Mouse (Mus musculus) liver, embryonic 16.5 days (tissue): ENCODE data around the gene Pik3ip1. TPM values are rescaled to one million over a fixed set of nuclear protein-coding genes. Genes with fewer than 3 reads are reported as not detected.
A peak's percentile ranks its signal among the peaks of the same experiment; 100 is the strongest.

Source experiments
- ATAC-seq: fragments of 200-750 bp; cut with Nextera tagmentation; 2 replicates; pipeline ENCODE4 v1.8.0; 2017; ENCODE audit warnings: low read depth, mild to moderate bottlenecking, moderate number of reproducible peaks, moderate library complexity
- H3K27ac ChIP-seq: fragments of 300-500 bp; sonication (generic); 2 replicates; pipeline ENCODE4 v1.5.1; 2014; ENCODE audit warnings: mild to moderate bottlenecking, low read length
- H3K27me3 ChIP-seq: fragments of 300-500 bp; sonication (generic); 2 replicates; pipeline ENCODE4 v1.6.1; 2014; ENCODE audit warnings: low read depth, low read length, mixed read lengths; ENCODE audit not compliant: control insufficient read depth, insufficient read depth
- H3K36me3 ChIP-seq: fragments of 300-500 bp; sonication (generic); 2 replicates; pipeline ENCODE4 v1.6.1; 2014; ENCODE audit warnings: mild to moderate bottlenecking; ENCODE audit not compliant: control insufficient read depth, insufficient read depth
- H3K4me1 ChIP-seq: fragments of 300-500 bp; sonication (generic); 2 replicates; pipeline ENCODE4 v1.6.1; 2014; ENCODE audit warnings: low read depth, low read length, mixed read lengths; ENCODE audit not compliant: control insufficient read depth
- H3K4me2 ChIP-seq: fragments of 300-500 bp; sonication (generic); 2 replicates; pipeline ENCODE4 v1.6.1; 2014; ENCODE audit warnings: low read depth, low read length, mixed read lengths
- H3K4me3 ChIP-seq: fragments of 300-500 bp; sonication (generic); 2 replicates; pipeline ENCODE4 v1.5.1; 2014; ENCODE audit warnings: low read depth, mild to moderate bottlenecking, low read length
- H3K9ac ChIP-seq: fragments of 300-500 bp; sonication (generic); 2 replicates; pipeline ENCODE4 v1.6.1; 2014; ENCODE audit warnings: low read depth, low read length
- H3K9me3 ChIP-seq: fragments of 300-500 bp; sonication (generic); replicated peaks from 2 replicates; pipeline ENCODE4 v1.6.1; 2016; ENCODE audit warnings: low read length; ENCODE audit not compliant: control insufficient read depth
- WGBS: fragments of 180-500 bp; shearing (Covaris S2); extraction: QIAGEN DNeasy Blood & Tissue Kit; methylation state at CpG from one replicate; pipeline ENCODE4 v1.1.7; 2014; ENCODE audit not compliant: insufficient replicate concordance; 5-methylcytosine and 5-hydroxymethylcytosine counted together
- polyA plus RNA-seq: library from polyadenylated mRNA; unstranded; fragments of >200 nt; fragmentation: Nextera tagmentation; extraction: Ambion mirVana; gene quantifications from 2 replicates; pipeline ENCODE4 v1.2.1, GENCODE M21; 2015

Gene Pik3ip1
- polyA plus RNA-seq, 1 experiment from 2014 or later, result 1.4 TPM

DNA sequence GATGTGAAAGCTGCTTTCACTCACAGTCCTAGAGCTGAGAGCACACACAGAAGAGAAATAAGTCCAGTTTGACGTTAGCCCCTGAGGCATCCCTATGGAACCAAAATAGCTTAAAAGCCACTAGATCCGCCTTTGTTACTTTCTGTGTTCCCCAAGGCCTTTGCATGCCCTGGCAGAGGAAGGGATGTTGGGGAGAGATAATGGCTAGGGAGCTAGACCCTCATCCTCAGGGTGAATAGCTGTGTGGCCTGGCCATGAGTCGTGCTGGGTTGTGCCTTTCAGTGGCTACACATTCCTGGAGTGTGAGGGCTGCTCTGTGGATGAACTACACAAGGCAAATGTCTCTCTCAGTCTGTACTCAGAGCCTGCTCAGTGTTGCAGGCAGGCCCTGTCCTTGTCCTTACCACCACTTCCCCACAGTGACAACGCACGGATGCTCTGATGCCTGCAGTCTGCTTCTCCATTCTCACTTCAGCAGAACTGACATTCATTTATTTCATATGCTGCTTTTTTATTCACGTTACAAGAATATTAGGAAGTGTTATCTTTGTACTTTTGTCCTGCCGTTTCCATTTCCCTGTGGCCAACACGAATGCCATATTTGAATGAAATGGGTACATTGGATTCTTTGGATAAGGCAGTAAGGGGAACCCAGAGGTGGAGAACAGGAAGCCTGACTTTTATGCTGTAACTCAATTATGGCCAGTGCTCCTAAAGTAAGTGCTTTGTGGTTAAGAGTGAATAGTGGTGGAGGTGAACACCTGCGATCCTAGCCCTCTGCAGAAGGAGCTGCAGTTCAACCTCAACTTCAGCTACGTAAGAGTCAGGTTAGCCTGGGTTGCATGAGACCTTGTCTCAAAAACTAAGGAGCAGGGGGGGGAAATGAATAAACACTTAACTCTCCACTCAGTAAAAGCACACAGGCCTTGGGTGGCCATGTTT lies 32.1 kb upstream of the Pik3ip1 start:
- H3K27ac ChIP-seq, result no peak overlapping the region
- no peak for ATAC-seq
- H3K4me2 ChIP-seq, result no peak overlapping the region
- no peaks in the 10 kb centered on the region for H3K9me3 ChIP-seq
- H3K4me1 ChIP-seq, result peaks cover 19% of the 10 kb centered on the region
- 59% methylated on average over 10 of the region's 10 CpGs for WGBS
- H3K4me3 ChIP-seq, result no peak overlapping the region
- no peak overlapping the region for H3K9ac ChIP-seq
- peaks cover 35% of the 10 kb centered on the region for H3K36me3 ChIP-seq
- H3K27me3 ChIP-seq, result no peaks in the 10 kb centered on the region

DNA sequence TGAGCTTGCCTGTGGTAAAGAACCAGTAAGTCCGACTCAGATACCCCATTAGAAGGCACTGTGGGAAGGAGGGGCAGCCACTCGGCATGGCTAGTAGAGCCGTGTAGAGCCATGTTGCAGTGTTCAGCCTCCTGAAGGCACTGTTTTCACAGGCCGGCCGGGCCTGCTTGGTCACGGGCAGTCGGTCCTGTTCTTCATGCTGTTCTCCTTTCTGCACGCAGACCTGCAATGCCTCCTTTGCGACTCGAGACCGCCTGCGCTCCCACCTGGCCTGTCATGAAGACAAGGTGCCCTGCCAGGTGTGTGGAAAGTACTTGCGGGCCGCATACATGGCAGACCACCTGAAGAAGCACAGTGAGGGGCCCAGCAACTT lies 31.4 kb upstream of the Pik3ip1 start:
- Histone ChIP-seq H3K36me3 (peaks cover 35% of the 10 kb centered on the region), H3K4me3 (no peak overlapping the region), H3K9me3 (no peaks in the 10 kb centered on the region), H3K9ac (no peak overlapping the region), H3K27ac (no peak overlapping the region), H3K27me3 (no peaks in the 10 kb centered on the region), H3K4me1 (peaks cover 12% of the 10 kb centered on the region), H3K4me2 (no peak overlapping the region)
- 76% methylated on average over 14 of the region's 14 CpGs for WGBS
- ATAC-seq, result no peak

DNA sequence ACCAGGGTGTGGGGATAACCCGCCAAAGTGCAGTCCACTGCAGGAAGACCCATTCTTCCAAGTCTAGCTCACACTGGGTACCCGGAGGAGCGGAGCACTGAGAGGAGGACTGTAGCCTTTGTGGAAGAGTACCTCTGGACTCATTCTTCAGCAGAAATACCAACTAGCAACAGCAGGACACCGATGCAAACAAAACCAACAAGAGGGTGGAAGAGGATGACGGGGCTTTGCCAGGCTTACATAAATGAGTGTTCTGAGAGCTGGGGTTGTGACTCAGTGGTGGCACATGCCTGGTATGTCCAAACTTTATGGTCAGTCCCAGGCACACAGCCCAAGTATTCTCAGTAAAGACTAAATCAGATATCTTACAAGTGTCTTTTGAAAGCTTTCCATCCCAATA lies 29.1 kb upstream of the Pik3ip1 start:
- Histone ChIP-seq H3K9ac (no peak overlapping the region), H3K4me3 (no peak overlapping the region), H3K36me3 (peaks cover 32% of the 10 kb centered on the region), H3K27ac (no peak overlapping the region), H3K4me2 (no peak overlapping the region), H3K9me3 (no peaks in the 10 kb centered on the region), H3K27me3 (no peaks in the 10 kb centered on the region), H3K4me1 (no peaks in the 10 kb centered on the region; the same call in 1 of the 2 replicates)
- 73% methylated on average over 5 of the region's 5 CpGs for WGBS
- ATAC-seq, result no peak

DNA sequence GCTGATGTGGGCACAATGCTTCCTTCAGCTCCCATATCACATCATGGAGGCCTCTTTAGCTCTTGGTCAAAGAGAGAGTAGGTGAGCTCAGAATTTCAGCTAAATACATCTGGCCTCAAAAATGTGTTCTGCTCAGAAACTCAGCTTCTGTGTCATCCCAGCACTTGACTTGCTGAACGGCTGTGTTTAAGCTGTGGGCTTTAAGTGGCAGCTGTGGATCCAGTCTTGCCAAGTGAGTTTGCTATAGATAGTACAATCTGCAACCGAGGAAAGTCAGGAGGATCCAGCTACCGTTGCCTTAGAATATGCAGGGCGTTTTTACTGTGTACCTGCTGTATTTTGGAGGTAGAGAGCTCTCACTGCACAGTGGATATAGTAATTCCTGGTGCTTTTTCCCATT lies 27.8 kb upstream of the Pik3ip1 start:
- ATAC-seq, result no peak
- H3K27ac ChIP-seq, result no peak overlapping the region
- WGBS, result 77% methylated on average over 4 of the region's 4 CpGs
- H3K4me1 ChIP-seq, result no peaks in the 10 kb centered on the region; the same call in 1 of the 2 replicates
- no peak overlapping the region for H3K9ac ChIP-seq
- H3K9me3 ChIP-seq, result no peaks in the 10 kb centered on the region
- H3K4me3 ChIP-seq, result no peak overlapping the region
- H3K27me3 ChIP-seq, result no peaks in the 10 kb centered on the region
- peaks cover 38% of the 10 kb centered on the region for H3K36me3 ChIP-seq
- no peak overlapping the region for H3K4me2 ChIP-seq

DNA sequence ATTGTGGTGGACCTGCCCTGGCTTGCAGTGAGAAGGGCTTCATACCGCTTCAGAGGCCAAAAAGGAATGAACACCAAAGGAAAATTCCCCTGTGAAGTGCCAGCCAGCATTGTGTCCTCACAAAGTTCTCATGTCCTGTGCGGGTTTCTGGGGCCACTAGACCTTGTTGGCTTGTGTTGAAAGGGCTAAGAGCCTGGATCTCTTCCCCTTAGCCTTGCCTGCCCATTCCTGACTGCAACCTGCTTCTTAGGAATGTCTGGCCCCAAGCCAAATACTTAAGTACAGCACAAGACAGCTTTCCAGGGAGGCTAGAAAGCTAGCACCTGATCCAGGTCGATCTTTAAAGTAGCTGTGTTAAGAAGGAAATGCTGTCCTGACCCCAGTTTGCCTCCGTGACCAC lies 27.4 kb upstream of the Pik3ip1 start:
- peaks cover 42% of the 10 kb centered on the region for H3K36me3 ChIP-seq
- H3K27me3 ChIP-seq, result no peaks in the 10 kb centered on the region

DNA sequence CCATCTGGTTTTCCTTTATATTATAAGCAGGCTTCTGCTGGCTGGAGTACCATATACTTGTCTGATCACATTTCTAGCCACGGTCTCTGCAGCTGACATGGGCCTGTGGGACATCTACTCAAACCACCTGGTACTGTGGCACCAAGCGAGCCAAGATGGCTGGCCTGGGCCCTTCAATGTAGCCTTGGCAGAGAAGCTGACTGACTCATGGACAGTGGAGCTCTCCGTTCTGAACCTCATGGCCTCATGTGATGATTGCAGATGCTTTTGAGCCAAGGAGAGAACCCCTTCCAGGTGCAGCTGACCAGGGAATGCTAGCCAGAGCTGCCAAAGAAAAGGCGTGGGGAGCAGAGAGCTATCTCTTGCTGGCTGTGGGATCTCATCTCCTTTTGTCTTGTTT lies 24.4 kb upstream of the Pik3ip1 start:
- no peak overlapping the region for H3K4me3 ChIP-seq
- peaks cover 4% of the 10 kb centered on the region for H3K4me1 ChIP-seq
- whole genome bisulfite sequencing, result 75% methylated on average over 4 of the region's 4 CpGs
- H3K9me3 ChIP-seq, result no peaks in the 10 kb centered on the region
- no peak overlapping the region for H3K27ac ChIP-seq
- no peak overlapping the region for H3K4me2 ChIP-seq
- H3K27me3 ChIP-seq, result no peaks in the 10 kb centered on the region
- peaks cover 46% of the 10 kb centered on the region for H3K36me3 ChIP-seq
- ATAC-seq, result no peak
- H3K9ac ChIP-seq, result no peak overlapping the region

More for the DNA sequence above, 27.4 kb upstream of the Pik3ip1 start:
- Histone ChIP-seq H3K27ac (no peak overlapping the region), H3K4me1 (no peaks in the 10 kb centered on the region; the same call in 1 of the 2 replicates), H3K9ac (no peak overlapping the region), H3K4me2 (no peak overlapping the region), H3K9me3 (no peaks in the 10 kb centered on the region), H3K4me3 (no peak overlapping the region)
- WGBS, result 76% methylated on average over 4 of the region's 4 CpGs
- no peak for ATAC-seq

DNA sequence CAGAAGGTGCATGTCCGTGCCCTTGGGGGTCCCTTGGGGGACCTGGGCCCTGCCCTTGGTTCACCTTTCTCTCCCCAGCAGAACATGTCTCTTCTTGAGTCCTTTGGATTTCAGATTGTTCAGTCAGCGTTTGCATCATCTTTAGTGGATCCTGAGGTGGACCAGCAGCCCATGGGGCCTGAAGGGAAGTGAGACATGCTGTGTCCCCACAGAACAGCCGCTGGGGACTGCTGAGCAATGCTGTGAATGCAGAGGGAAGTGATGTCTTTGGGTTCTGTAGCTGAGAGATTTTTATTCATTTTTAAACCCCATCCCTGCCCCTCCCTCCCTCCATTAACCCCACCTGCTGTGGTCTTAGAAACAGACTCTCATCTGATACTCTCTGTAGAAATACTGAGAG lies 22.3 kb upstream of the Pik3ip1 start:
- no peak for ATAC-seq
- 69% methylated on average over 3 of the region's 3 CpGs for WGBS
- no peak overlapping the region for H3K4me3 ChIP-seq
- peaks cover 8% of the 10 kb centered on the region for H3K4me1 ChIP-seq
- no peak overlapping the region for H3K4me2 ChIP-seq
- H3K9ac ChIP-seq, result no peak overlapping the region
- H3K27ac ChIP-seq, result no peak overlapping the region
- H3K9me3 ChIP-seq, result no peaks in the 10 kb centered on the region
- no peaks in the 10 kb centered on the region for H3K27me3 ChIP-seq
- H3K36me3 ChIP-seq, result peaks cover 38% of the 10 kb centered on the region

DNA sequence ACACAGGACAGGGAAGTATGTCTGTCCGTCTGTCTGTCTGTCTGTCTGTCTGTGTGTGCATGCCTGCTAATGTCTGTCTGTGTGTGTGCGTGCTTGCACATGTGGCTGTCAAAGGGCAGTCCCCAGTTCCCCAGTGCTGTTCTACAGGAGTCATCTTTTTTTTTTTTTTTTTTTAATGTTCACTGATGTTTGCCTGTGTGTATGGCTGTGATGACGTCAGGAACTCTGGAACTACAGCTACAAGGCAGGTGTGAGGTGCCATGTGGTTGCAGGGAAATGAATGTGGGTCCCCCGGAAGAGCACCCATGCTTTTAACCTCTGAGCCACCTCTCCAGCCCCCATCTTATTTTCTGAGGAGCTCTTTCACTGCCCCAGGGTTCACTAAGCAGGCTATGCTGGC lies 20.3 kb upstream of the Pik3ip1 start:
- Histone ChIP-seq H3K9me3 (no peaks in the 10 kb centered on the region), H3K4me1 (peaks cover 15% of the 10 kb centered on the region), H3K4me2 (no peak overlapping the region), H3K27ac (no peak overlapping the region), H3K4me3 (no peak overlapping the region), H3K36me3 (peaks cover 31% of the 10 kb centered on the region), H3K9ac (no peak overlapping the region), H3K27me3 (no peaks in the 10 kb centered on the region)
- ATAC-seq, result no peak
- 72% methylated on average over 4 of the region's 4 CpGs for WGBS

DNA sequence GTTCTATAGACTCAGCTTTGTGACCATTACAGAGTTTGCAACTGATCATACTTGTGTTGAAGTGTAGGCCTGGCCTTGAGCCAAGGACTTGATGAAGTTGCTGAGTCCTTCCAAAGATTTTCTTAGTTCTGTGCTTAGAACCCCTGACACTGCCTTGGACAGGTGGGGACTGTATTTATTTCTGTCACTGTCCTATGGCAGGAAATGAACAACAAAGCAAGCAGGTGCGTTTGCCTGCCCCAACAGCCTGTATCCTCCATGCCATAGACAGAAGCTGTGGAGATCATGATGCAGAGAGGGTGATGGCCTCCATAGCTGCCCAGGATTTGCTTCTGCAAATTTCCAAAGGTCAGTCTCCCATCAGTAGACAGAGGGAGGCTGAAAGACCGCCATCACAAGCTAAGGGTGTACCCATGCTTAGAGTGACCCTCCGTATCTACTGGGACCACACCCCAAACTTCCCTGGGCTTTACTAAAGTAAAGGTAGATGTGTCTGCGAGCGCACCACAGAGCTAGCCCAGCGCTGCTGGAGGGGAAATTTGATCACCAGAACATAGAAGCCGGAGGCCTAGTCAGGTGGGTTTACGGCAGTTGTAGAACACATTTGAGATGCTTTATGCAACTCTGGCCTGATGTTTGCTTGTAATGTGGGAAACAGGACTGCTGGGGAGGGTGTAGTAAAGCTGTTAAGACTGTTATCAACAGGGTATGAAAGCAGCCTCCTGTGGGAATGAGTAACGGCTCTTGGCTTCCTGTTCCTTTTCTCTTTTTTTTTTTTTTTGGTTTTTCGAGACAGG lies 19.2 kb upstream of the Pik3ip1 start:
- ATAC-seq, result no peak
- WGBS, result 31% methylated on average over 10 of the region's 10 CpGs
- peaks cover 28% of the 10 kb centered on the region for H3K36me3 ChIP-seq
- H3K9ac ChIP-seq, result no peak overlapping the region; the same call in 1 of the 2 replicates
- no peak overlapping the region for H3K4me3 ChIP-seq
- H3K9me3 ChIP-seq, result no peaks in the 10 kb centered on the region
- no peak overlapping the region for H3K4me2 ChIP-seq
- H3K27me3 ChIP-seq, result no peaks in the 10 kb centered on the region
- H3K4me1 ChIP-seq, result peaks cover 15% of the 10 kb centered on the region
- H3K27ac ChIP-seq, result 0 out of 2 replicates have a peak overlapping the region, but pooled peaks have one; percentile 29
